Mouse (Mus musculus) urinary bladder, adult 2 months (tissue): ENCODE data around the gene Fth1. TPM values are rescaled to one million over a fixed set of nuclear protein-coding genes. Genes with fewer than 3 reads are reported as not detected.

Source experiments
- DNase-seq: peaks from one replicate; pipeline ENCODE4 v3.0.0; 2022; ENCODE audit warnings: low spot score
- polyA plus RNA-seq: library from polyadenylated mRNA; depleted of rRNA; stranded (reverse); fragments of >200 nt; gene quantifications from 2 replicates; pipeline ENCODE4 v1.2.3, GENCODE M21; 2012; rRNA removed

Fth1 gene
- polyA plus RNA-seq, 1 experiment = 2,402 TPM

DNA sequence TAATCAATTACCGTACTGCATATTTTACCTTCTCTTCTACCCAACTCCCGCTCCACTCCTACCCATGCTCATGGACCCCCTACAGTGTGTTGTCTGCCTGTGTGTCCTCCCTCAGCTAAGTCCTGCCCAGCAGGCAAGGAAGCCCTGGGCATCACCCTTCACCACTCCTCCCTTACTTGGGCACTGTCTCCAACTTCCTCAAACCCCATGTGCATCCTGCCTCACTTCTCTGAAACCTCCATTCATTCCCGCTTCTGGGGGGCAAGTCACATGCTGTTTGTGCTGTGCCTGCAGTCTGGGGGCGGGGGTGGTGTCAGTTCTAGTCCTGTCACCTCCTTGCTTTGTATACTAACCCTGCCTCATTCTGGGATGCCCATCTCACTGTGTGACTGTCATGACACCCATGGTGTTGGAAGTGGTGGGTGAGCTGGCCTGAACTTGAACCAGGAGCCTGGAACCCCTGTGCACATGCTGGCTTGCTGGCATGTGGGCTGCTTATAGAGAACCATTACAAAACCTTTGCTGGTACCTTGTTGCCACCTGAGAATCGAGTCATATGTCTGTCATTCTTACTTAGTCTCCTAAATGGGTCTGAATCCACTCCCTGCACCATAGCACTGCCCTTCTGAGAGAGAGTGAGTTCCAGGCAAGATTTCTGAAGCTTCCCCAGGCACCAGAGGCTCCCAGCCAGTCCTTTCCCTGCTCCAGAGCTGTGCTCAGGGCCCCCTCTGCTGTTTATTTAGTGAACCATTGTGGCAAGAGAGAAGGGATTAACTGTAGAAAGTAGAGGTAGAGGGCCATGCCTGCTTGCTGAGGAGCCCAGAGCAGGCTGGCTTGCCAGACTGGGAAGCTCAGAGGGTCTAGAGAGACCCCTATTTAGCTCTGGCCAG is 42.3 kb downstream of the Fth1 start:
- DNase-seq = no peak

DNA sequence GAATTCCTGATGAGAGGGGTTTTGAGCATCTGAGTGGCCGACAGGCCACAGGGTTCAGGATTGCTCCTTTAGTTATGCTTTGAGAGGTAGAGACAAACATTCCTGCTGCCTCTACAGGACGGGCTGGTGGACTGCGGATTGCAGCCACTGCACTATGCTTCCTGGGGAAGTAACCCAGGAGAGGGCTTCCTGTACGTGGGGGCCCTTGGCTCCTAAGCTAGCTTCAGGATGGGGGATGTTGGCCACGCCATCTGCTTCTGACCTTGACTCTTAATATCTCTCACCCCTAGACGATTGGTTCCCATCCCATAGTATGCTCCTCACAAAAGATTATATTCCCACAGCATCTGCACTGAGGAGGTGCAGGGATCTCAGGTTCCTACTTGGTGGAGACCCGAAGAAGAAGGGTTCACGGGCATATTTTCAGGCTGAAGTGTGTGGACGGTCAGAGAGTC is 42.9 kb downstream of the Fth1 start:
- no peak for DNase-seq

DNA sequence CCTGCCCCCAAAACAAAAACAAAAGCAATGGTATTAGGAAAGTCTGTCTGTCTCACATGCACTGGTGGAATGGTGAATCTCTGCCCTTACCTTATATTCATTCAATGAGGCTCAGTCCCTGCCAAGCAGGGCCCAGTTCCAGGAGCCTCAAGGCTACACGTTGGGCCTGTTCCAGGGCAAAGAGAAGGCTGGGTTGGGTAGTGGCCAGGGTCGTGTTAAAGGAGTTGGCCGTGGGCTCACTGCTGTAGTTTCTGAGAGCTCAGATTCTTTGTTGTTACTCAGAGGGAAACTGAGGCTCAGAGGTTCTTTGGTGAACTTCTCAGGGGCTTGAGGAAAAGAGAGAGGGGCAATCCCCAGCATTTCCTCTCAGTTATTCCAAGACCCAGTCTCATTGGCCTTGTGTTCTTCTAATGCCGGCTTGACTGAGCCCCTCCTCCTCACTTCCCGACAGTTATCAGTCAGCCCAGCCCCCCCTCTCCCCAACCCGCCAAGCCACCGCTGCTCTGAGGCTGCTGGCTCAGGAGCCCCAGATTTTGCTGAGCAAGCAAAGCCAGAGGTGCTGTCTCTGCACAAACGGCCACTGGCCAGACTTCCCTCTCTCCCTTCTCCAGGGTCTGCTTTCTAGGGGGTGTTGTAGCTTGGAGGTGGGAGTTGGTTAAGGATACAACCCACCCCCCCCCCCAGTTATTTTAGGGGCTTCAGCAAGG is 44.9 kb downstream of the Fth1 start:
- DNase-seq = no peak

DNA sequence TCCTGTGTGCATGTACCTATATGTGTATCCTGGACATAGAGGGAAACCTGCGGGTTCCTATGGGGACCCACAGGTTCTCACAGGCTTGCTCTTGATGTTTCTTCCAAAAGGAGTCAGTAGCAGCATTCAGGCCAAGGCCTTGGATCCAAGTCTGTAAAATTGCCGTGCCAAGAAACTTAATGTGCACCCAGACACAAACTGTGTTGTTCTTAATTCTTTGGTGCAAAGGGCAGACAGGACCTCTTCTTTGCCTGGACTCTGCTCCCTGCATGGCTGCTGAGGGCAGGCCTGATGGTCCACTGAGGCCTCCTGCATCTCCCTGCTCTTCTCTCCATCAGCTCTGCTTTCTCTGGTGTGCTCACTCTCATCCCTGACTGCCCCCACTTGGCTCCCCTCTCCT is 49.3 kb downstream of the Fth1 start:
- DNase-seq = no peak

DNA sequence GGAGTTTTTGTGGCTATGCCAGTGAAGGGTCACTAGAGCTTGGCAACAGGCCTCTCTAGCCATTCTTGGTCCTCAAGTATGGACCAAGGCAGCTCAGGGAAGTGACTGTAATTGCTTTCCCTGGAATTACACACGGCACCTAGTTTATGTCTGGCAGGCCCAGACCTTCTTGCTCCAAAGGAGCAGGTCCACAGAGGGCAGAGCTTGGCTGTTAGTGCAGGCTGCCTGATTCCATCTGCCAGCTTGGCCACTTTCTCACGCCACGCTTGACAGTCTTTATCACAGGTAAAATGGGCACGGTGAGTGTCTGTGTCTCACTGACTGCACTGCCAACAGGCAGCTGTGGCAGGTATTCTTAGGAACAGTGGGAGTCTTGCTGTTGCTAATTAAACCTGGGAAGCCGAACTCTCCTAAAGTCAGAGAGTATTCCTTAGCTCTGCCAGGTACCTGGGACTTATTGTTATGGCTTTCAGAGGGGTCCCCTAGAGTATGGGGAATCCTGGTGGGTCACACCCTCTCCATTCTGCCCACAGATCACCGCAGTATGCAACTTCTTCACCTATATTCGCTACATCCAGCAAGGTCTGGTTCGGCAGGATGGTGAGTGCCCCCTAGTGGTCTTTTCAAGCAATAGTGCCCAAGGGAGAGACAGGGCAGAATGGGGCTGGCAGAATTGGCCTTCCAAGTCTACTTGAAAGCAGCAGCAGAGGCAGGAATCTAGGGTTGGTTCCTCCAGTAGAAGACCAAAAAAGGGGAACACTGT is 53.0 kb downstream of the Fth1 start:
- no peak for DNase-seq

DNA sequence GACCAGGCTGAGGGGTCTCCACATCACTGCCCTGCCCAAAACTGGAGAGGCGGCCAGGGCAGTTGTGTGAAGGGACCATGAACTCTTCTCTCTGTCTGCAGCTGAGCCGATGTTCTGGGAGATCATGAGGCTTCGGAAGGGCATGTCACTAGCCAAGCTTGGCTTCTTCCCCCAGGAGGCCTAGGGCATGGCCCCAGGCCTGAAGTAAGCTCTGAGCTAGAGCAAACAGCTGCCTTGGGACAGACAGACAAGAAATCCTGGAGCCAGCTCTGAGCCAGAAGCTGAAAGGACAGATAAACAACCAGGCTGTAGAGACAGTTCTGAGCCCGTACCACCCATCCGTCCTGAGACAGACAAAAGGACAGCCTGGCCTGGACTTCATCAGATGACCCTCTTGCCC is 54.0 kb downstream of the Fth1 start:
- no peak for DNase-seq

Other genes with a start within 250 kb of the Fth1 start
- gene Scgb2a2, start 133.0 kb upstream of the Fth1 start, polyA plus RNA-seq = not detected in 2 replicates
- gene Incenp, start 81.0 kb upstream of the Fth1 start, polyA plus RNA-seq = 4.9 and 7.9 TPM in 2 replicates
- gene Best1, start 21.0 kb downstream of the Fth1 start, polyA plus RNA-seq = 3.8 and 4.2 TPM in 2 replicates
- 22.0 and 23.6 TPM in 2 replicates for gene Rab3il1, start 21.1 kb downstream of the Fth1 start, polyA plus RNA-seq
- gene Fads3, start 61.0 kb downstream of the Fth1 start, polyA plus RNA-seq = 38.6 and 41.9 TPM in 2 replicates
- 156 and 173 TPM in 2 replicates for gene Fads2, start 121.1 kb downstream of the Fth1 start, polyA plus RNA-seq
- 75.3 and 95.1 TPM in 2 replicates for gene Fads1, start 202.3 kb downstream of the Fth1 start, polyA plus RNA-seq
- gene Tmem258, start 223.4 kb downstream of the Fth1 start, polyA plus RNA-seq = 77.0 and 87.9 TPM in 2 replicates
- gene Fen1, start 223.6 kb downstream of the Fth1 start, polyA plus RNA-seq = 5.9 and 7.0 TPM in 2 replicates